Mouse (Mus musculus) embryonic fibroblast, embryonic 13.5 days (primary cell): ENCODE measurements at regions not wholly inside any gene's neighbourhood (a gene's known extent, or its start where the extent isn't known, plus 50 kb on each side); places are given as distances from the start of the nearest gene placed in this dataset.

ENCODE experiments used
- H3K27ac ChIP-seq: 2 replicates; pipeline ENCODE4 v1.5.1; 2012; ENCODE audit warnings: low read length, control low read depth, inconsistent platforms; ENCODE audit not compliant: insufficient read depth
- H3K4me1 ChIP-seq: 2 replicates; pipeline ENCODE4 v1.6.1; 2011; ENCODE audit warnings: low read length; ENCODE audit not compliant: control insufficient read depth, insufficient read depth
- H3K4me3 ChIP-seq: 2 replicates; pipeline ENCODE4 v1.5.1; 2011; ENCODE audit warnings: mild to moderate bottlenecking, control low read depth, low read length; ENCODE audit not compliant: insufficient read depth
- CTCF ChIP-seq: IDR thresholded peaks from 2 replicates; pipeline ENCODE4 v1.5.1; 2011; ENCODE audit warnings: mild to moderate bottlenecking, control low read depth, low read length, moderate library complexity, borderline replicate concordance; ENCODE audit not compliant: insufficient read depth
- POLR2A ChIP-seq: IDR thresholded peaks from 2 replicates; pipeline ENCODE4 v1.6.1; 2011; ENCODE audit warnings: low read depth, mild to moderate bottlenecking, control low read depth, low read length, moderate library complexity

DNA sequence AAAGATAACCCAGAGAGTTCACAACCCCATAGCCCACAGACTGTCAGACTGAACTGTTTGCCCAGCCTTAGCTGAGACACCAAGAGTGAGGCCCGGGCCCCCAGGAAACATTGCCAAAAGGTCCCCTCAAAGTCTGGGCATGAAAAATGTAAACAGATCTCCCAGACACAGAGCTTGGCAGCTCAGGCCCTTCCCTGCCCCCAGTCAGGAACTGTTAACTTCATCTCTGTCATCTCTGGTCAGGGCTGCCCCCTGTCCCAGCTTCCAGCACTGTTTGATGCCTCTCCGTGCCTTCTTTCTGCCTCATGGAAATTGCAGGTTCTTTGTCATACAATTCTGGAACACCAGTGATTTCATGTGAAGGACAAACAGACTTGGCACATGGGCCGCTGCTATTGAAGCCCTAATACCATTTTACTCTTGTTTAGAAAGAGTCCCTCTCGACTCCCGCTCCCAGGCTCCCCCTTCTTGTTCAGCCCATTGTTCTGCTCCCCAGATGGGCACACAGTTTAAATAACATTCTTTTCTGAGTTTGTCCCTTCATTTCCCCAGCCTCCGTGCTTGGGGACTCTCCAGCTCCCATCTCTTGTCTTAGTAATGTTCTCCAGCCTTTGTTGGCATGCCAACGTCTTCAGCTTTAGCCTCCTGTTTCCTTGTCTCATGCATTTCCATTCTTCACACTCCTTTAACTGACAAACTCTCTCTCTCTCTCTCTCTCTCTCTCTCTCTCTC lies 100.4 kb upstream of the Ranbp3l start:
- H3K27ac ChIP-seq: no peak overlapping the region
- TF ChIP-seq POLR2A (no peak), CTCF (no peak)
- H3K4me3 ChIP-seq: no peak overlapping the region
- H3K4me1 ChIP-seq: no peaks in the 10 kb centered on the region

DNA sequence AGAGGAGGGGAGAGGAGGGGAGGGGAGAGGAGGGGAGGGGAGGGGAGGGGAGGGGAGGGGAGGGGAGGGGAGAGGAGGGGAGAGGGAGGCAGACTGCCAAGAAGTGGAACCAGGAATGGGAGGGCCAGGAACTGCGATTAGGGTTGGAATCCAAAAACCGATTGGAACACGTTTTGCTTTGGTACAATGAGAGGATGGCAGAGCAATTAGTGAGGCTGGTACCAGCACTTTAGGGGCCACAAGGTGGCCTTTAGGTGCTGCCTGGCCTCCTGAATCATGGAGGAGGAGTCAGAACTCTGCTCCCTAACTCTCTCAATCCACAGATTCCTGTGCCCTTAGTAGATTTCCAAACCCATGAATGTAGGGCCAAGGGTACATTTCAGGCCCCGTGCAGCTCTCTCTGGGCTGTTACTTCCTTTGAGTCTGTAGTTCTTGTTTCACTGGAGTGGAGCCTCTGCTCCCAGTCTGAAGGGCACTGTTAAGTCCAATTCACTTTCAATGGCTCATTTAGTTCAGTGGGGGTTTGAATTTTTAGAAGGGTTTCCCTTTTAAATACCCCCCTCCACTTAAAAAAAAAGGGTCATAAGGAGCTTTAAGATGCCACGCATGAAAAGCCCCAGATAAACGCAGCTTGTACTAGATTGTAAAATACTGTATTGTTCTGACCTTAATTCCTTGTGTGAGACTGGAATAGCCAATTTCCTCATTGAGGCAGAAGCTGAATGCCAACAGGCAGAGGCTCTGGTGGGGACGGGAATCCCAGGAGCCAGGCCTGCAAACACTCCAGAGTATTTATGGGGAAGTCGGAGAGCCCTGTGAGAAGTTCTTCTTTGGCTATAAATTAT lies 102.4 kb upstream of the Ranbp3l start:
- Histone ChIP-seq H3K4me3 (no peak overlapping the region), H3K27ac (no peak overlapping the region), H3K4me1 (no peaks in the 10 kb centered on the region)
- no peak for TF ChIP-seq CTCF
- TF ChIP-seq POLR2A: no peak

DNA sequence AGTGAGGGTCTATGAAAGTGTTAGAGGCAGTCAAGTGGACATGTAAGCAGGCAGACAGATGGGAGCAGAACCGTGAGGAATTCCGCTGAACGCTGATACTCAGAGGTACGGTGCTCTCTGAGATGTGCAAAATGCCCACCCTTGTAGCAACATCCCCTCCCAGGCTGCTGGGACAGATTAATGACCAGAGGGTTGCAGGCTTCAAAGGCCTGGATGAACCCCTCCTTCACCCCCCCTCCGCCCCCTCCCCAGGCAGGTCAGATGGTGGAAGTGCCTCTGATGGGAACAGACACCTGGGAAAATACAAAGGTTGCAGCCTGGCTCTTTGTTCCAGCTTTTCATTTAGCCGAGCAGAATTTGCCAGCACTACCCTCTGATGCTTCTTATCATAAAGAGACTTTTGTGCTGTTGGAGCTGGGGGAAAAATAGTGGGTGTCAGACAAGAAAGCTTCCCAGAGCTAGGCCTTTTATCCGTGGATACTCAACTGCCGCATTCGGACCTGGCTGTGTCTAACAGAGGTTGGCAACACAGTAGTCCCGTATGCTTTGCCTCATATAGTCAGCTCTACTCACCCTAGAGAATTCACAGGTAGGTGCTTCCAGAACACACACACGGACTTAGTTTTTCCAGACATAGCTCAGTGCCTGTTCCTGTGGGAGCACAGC lies 111.2 kb upstream of the Ranbp3l start:
- TF ChIP-seq POLR2A: no peak
- TF ChIP-seq CTCF: no peak
- Histone ChIP-seq H3K27ac (no peak overlapping the region), H3K4me1 (peaks cover 3% of the 10 kb centered on the region; the same call in 1 of the 2 replicates), H3K4me3 (no peak overlapping the region)

DNA sequence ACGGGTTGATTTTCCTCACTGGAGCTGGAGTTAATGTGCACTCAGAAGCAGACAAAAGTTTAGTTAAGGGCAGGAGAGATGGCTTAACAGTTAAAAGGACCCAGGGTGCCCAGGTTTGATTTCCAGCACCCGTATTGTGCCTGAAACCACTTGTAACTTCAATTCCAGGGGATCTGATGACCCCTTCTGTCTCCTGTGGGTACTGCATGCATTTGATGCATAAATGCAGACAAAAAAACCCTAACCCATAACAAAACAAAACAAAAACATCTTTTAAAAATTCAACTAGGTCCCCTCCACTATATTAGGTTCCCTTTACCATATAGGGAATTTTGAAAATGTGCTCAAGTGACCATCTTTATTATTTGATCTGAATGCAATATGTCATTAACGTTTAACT lies 112.2 kb upstream of the Ranbp3l start:
- Histone ChIP-seq H3K4me1 (peaks cover 3% of the 10 kb centered on the region; the same call in 1 of the 2 replicates), H3K4me3 (no peak overlapping the region), H3K27ac (no peak overlapping the region)
- TF ChIP-seq CTCF: no peak
- no peak for TF ChIP-seq POLR2A

DNA sequence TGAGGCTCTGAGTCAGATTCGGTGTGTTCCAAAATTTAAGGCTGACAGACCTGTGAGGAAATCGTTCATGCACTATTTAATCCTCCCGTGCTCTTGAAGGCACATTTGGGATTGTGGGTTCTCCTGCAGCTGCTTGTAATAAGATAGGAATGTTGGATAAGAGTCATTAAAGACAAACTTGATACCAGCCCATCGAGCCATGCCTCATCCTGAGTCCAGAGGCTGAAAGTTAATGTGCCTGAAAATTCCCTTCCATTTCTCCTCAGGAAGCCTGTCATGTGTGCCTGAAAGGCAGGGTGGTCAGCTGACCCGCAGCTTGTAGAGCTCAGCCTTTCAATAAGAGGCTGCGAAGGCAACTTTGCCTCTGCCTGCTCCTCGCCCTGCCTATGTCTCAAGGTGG lies 113.4 kb upstream of the Ranbp3l start:
- Histone ChIP-seq H3K4me1 (peaks cover 3% of the 10 kb centered on the region; the same call in 1 of the 2 replicates), H3K27ac (peak overlapping the region; percentile 28; the same call in 1 of the 2 replicates), H3K4me3 (no peak overlapping the region)
- TF ChIP-seq POLR2A: no peak
- TF ChIP-seq CTCF: no peak

DNA sequence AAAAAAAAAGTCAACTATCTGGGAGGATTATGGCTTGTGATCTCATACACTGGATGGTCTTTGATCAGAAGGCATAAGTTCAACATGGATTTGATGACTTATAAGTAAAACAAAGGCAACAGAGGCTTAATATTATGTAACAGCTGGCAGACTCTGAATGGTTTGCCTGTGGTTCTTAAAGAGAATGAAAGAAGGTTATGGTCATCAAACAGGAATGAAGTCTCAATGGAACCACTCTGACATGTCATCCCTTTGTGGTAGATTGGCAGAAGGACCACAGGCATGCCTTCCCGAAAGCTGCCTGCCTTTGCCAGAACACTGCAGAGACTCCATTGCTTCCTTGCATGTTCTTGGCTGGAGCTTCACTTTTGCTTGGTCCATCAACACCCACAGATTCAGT lies 116.8 kb upstream of the Ranbp3l start:
- Histone ChIP-seq H3K27ac (no peak overlapping the region), H3K4me1 (peaks cover 3% of the 10 kb centered on the region; the same call in 1 of the 2 replicates), H3K4me3 (no peak overlapping the region)
- TF ChIP-seq CTCF (no peak), POLR2A (no peak)

DNA sequence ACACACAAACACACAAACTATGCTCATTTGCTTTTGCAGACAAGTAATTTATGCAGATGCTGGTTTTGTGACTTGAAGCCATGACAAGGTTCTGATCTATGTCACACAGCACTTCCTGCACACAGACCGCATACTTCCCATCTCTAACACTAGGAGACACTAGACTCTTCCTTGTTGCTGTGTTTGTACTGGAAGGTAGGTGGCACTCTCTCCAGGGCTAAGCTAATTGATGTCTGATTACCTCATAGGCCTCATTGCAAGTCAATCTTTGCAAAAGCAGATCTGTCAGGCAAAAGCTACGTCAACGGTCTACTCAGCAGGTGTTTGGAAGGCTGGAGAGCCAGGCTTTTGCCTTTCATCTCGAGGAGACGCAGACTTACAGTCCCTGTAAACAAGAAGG lies 118.3 kb upstream of the Ranbp3l start:
- Histone ChIP-seq H3K4me1 (peaks cover under 1% of the 10 kb centered on the region; the same call in 1 of the 2 replicates), H3K4me3 (no peak overlapping the region), H3K27ac (no peak overlapping the region)
- TF ChIP-seq CTCF: no peak
- no peak for TF ChIP-seq POLR2A

DNA sequence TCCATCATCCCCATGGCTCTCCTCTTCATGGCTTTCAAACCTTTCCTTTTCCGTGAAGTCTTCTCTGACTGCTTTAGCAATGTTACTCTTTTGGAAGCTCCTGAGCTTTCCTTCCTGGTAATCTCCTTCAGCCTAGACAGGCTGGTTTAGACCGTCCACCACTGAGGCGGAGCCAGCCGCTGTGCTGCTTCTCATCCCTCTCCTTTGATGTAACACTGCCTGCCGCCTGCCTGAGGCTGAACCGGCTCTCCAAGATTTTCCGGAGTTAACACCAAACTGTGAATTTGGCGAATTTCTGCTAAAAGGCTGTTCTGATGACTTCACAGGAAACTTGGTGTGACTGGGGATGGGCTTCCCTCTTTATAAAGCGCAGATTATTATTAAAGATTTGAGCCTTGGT lies 125.6 kb upstream of the Ranbp3l start:
- no peak for TF ChIP-seq CTCF
- TF ChIP-seq POLR2A: no peak
- H3K4me3 ChIP-seq: no peak overlapping the region
- H3K4me1 ChIP-seq: no peaks in the 10 kb centered on the region
- H3K27ac ChIP-seq: no peak overlapping the region

DNA sequence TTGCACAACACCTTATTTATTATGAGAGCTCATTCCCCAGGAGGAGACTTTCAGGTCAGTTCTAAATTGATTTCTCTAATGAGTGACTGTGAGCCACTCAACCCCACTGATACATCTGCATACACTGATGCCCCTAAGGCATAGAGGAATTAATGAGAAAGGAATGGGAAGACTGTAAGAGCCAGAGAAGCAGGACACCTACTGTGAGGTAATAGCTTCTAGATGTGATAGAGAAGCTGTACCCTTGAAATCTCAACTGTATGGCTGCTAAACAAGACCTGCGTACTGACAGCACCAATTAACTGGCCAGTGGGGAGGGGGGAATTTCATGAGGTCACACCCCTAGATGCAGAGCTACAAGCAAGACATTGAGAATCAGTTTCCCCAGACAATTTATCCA lies 128.3 kb upstream of the Ranbp3l start:
- TF ChIP-seq POLR2A (no peak), CTCF (no peak)
- no peaks in the 10 kb centered on the region for H3K4me1 ChIP-seq

More for the DNA sequence above, 128.3 kb upstream of the Ranbp3l start:
- H3K4me3 ChIP-seq: no peak overlapping the region
- no peak overlapping the region for H3K27ac ChIP-seq
